Mouse (Mus musculus) brown adipose tissue, adult 24 weeks (tissue): ENCODE results near the gene Gm21411. TPM values are rescaled to one million over a fixed set of nuclear protein-coding genes. Genes with fewer than 3 reads are reported as not detected.
"Not testable (repeated sequence)": the region's sequence is repeated elsewhere in the genome, so short reads cannot be mapped to it uniquely, and the experiment has no call there.

Experiments used
- H3K27ac ChIP-seq: fragments of 200-500 bp; replicated peaks from 2 replicates; pipeline ENCODE4 v1.5.1; 2012; ENCODE audit warnings: low read depth, mild to moderate bottlenecking, low read length
- H3K4me1 ChIP-seq: fragments of 200-500 bp; 2 replicates; pipeline ENCODE4 v1.6.1; 2012; ENCODE audit warnings: low read length, mixed read lengths; ENCODE audit not compliant: control insufficient read depth, insufficient read depth, insufficient read length
- H3K4me3 ChIP-seq: fragments of 200-500 bp; 2 replicates; pipeline ENCODE4 v1.5.1; 2012; ENCODE audit warnings: low read depth, mild to moderate bottlenecking, low read length, moderate library complexity; ENCODE audit not compliant: insufficient read depth
- polyA plus RNA-seq: library from polyadenylated mRNA; stranded (reverse); fragments of >200 nt; gene quantifications from 2 replicates; pipeline ENCODE4 v1.2.4, GENCODE M21; 2012; ENCODE audit not compliant: missing spikeins, insufficient read depth, insufficient read length

Gene Gm21411
- polyA plus RNA-seq: not detected in 2 replicates

DNA sequence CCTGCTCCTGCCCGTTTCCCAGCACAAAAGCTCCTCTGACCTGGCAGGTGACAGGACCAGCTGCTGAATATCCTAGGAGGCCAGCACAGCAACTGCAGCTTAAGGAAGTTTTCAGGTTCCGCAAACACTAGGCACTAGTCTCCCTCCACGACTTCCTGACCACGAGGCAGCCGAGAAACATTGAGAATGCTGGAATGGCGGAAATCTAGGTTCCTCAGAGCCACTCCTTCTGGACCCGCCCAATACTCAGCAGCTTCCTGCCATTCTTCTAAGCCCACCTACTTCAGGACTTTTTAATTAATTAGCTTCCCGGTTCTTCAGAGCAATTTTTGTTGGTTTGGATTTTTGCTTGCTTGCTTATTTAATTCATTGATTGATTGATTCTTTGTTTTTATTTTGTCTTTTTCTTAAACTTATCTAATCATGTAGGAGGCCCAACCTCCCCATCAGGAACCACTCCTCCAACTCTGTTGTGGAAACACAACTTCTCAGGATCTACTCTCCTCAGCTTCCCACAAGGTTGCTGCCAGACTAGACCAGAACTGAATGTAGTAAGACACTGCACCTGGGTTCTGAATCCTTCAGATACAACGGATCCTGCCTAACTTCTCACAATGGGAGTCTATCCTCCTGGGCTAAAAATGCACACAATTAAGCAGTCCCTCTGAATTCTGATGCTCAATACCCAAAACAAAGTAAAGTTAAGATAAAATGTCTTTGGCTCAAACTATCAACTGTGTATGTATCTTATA is at the start of gene Gm21411:
Gene Gm21411, minus strand, starts transcription at position 205 of the 752 bp plus-strand sequence.
- not testable (repeated sequence) for H3K27ac ChIP-seq, H3K4me1 ChIP-seq, H3K4me3 ChIP-seq

DNA sequence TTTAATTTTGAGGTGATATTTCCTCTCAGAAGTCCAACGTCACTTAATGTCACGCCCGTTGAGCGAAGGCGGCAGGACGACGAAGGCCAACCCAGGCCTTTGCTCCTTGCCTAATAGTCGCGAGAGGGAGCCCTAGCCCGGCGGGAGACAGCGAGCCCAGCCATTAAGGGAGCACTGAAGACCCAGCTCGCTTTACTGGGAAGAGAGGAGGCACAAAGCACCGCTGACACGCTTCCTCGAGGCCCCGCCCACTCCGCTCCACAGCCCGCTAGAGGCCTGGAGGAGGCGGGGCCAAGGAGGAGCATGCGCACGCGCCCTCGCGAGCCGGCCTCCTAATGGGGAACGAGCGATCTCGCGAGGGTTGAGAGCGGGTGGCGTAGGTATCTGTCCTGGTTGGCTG is 32.3 kb upstream of the Gm21411 start:
- not testable (repeated sequence) for H3K4me3 ChIP-seq, H3K27ac ChIP-seq, H3K4me1 ChIP-seq

DNA sequence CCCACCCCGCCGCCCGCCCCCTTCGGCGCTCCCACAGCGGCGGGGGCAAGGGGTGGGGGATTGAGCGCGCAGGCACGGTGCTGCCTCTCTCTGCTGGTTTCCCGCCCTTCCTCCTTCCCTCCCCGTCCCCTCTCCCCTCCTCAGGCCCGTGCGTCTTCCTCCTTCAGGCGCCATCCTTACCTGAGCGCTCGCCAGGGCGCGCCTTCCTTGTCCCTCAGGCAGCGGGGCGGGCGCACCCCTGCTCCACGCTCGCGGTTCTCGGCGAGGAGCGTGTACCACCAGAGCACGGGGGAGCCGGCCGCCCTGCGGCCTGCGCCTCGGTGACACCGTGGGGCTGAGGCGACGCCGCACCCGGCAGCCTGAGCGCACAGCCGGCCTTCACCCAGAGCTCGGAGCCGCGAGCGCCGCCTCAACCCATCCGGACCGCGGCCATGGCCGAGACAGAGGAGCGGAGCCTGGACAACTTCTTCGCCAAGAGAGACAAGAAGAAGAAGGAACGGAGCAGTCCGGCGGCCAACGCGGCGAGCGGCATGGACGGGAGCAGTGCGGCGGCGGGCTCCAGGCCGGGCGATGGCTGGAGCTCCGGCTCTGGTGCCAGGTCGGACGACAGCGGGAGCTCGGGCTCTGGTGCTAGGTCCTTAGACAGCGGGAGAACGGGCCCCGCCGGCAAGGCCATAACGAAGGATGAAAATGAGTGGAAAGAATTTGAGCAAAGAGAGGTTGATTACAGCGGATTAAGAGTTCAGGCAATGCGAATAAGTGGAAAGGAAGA is 23.1 kb upstream of the Gm21411 start:
- Histone ChIP-seq H3K4me1 (no peaks in the 10 kb centered on the region), H3K4me3 (no peak overlapping the region), H3K27ac (no peak overlapping the region)

DNA sequence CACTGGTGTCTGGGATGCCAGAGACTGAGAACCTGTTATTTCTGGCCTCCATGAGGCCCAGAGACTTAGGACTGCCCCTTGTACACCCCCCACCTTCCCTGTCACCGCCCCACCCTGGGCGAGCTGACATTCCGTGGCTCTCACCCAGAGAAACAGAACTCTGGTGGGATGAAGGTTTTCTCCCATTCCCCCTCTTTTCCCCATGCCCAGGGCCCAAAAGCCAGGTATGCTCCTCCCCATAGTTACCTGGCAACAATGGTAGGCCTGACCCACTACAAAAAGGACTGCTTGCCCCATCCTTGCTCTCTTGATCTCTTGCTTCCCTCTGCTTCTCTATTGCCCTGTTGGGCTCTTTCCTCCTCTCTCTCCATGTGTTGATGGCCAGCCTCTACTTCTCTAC is 5.8 kb upstream of the Gm21411 start:
- no peak overlapping the region for H3K4me3 ChIP-seq
- H3K4me1 ChIP-seq: no peaks in the 10 kb centered on the region
- H3K27ac ChIP-seq: no peak overlapping the region

DNA sequence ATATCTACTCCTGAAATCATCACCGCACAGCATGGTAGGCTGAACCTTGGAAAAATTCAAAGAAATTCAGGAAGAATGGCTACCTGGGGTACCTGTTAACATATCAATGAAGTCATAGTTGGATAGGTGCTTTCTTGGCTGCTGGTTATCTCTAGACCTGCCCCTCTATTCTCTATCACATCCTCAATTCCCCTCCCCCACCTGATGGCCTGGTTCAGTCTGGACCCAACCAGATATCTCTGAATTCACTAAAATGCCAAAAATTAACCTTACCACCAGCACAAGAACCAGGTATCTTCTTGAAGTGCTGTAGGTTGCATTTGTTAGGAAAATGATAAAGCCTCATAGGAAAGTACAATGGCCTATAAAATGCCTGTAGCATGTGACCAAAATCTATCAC is 1.3 kb downstream of the Gm21411 start:
- not testable (repeated sequence) for H3K4me1 ChIP-seq, H3K4me3 ChIP-seq, H3K27ac ChIP-seq

GRCm38 (mm10) chr4:146904782-146905181 is 4.6 kb downstream of the Gm21411 start:
- H3K27ac ChIP-seq, H3K4me1 ChIP-seq, H3K4me3 ChIP-seq: not testable (repeated sequence)

DNA sequence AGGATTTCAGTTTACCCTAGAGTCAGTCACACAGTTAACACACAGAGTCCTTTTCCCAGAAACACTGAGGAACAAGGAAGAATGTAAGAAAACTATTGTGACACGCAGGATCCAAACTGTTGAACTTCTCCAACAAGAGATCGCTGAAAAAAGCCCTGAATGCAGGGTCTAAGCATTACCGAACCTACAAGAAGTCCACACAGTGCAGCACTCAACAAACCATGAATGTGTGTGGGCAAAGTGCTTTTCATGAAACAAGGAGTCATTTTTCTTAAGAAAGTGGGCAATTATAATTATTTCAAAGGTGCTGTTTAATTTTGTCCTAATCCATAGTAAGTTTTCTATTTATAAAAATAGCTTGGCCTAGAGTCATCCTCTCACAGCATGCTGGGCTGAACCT is 6.3 kb downstream of the Gm21411 start:
- not testable (repeated sequence) for H3K4me3 ChIP-seq, H3K27ac ChIP-seq, H3K4me1 ChIP-seq

Other genes starting within 250 kb of the Gm21411 start
- 2.2 TPM in 1 of 2 replicates, not detected in the other for gene Zfp989, start 62.4 kb upstream of the Gm21411 start, polyA plus RNA-seq
- gene Rex2, start 112.3 kb upstream of the Gm21411 start, polyA plus RNA-seq: not detected in 2 replicates
- gene Zfp991, start 222.4 kb upstream of the Gm21411 start, polyA plus RNA-seq: 1.4 and 3.3 TPM in 2 replicates